7 mouse cellular contexts compared by ENCODE assay signal in the genomic region with DNA sequence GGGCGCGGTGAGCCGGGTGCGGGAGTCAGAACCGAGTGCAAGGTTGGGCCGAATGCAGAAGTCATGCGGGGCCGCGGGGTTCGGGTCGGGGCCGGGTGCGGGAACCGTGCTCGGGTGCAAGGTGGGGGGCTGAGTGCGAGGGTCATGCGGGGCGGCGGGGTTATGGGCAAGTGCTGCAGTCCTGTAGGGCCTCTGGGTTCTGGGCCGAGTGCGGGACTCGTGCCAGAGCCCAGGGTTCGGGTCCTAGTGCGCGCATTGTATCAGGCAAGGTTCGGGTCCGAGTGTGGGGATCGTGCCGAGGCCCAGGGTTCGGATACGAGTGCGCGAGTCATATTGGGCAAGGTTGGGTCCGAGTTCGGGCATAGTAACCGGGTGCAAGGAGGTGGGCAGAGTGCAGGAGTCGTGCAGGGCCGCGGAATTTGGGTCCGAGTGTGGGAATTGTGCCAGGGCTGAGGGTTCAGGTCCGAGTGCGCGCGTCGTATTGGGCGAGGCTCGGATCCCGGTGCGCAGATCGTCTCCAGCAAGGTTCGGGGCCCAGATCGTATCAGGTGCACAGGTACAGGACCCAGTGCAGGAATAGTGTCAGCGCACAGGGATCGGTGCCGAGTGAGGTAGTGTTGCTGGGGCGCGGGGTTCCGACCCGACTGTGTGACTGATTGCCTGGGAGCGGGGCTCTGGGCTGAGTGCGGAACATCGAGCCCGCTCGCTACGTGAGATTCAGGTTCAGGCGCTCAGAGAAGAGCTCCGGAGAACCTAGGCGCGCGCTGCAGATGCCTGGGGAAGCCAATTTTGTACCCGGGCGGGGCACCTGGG. TPM values are rescaled to one million over a fixed set of nuclear protein-coding genes. Genes with fewer than 3 reads are reported as not detected.
A peak's percentile ranks its signal among the peaks of the same experiment; 100 is the strongest.
DNase-seq lines count a peak whose midpoint lies in the region; ATAC-seq and TF ChIP-seq lines count a peak whose summit lies in the region.

No protein-coding gene starts in this region.

- H3K9me3 ChIP-seq in forebrain, embryonic 11.5 days (ENCODE audit: control insufficient read depth, low read length): no peaks in the 10 kb centered on the region
- no peaks in the 10 kb centered on the region for H3K9me3 ChIP-seq in liver, embryonic 14.5 days (ENCODE audit: control insufficient read depth, low read length)
- no peaks in the 10 kb centered on the region for H3K9me3 ChIP-seq in neural tube, embryonic 15.5 days (replicated peaks)

- DNase-seq in thymus, postnatal 4 days: peak; percentile 26
- no peak for DNase-seq in thymus, postnatal 14 days
- DNase-seq in forebrain, embryonic 11.5 days (ENCODE audit: low spot score): peak; percentile 72
- peak; percentile 33 for DNase-seq in induced T-regulatory cell, adult 2 months (ENCODE audit: low read depth)
- DNase-seq in liver, embryonic 14.5 days (ENCODE audit: low read depth in 3 of 3, low spot score in 3 of 3): no peak

- peak; percentile 64 for ATAC-seq in forebrain, embryonic 11.5 days (replicated peaks; ENCODE audit: low FRiP score)
- no peak for ATAC-seq in liver, embryonic 14.5 days (ENCODE audit: insufficient read depth)
- ATAC-seq in neural tube, embryonic 15.5 days (ENCODE audit: low FRiP score): peak; percentile 75

- H3K27me3 ChIP-seq in forebrain, embryonic 11.5 days (ENCODE audit: control insufficient read depth, insufficient read depth, low read length): peaks cover 4% of the 10 kb centered on the region; the same call in 1 of the 2 replicates
- H3K27me3 ChIP-seq in liver, embryonic 14.5 days (ENCODE audit: control insufficient read depth, insufficient read depth, low read length): peaks cover 52% of the 10 kb centered on the region
- H3K27me3 ChIP-seq in neural tube, embryonic 15.5 days (replicated peaks): no peaks in the 10 kb centered on the region

- WGBS in forebrain, embryonic 11.5 days: under 1% methylated on average over 72 of the region's 72 CpGs
- under 1% methylated on average over 72 of the region's 72 CpGs for WGBS in liver, embryonic 14.5 days (ENCODE audit: insufficient replicate concordance)
- under 1% methylated on average over 72 of the region's 72 CpGs for WGBS in neural tube, embryonic 15.5 days

- peak overlapping the region; percentile 99 for H3K4me2 ChIP-seq in forebrain, embryonic 11.5 days (ENCODE audit: low read depth, low read length, severe bottlenecking)
- H3K4me2 ChIP-seq in liver, embryonic 14.5 days (ENCODE audit: low read depth): peak overlapping the region; percentile 56
- H3K4me2 ChIP-seq in neural tube, embryonic 15.5 days: peak overlapping the region; percentile 97

- no peaks in the 10 kb centered on the region for H3K36me3 ChIP-seq in forebrain, embryonic 11.5 days (ENCODE audit: control insufficient read depth, insufficient read depth, low read length)
- no peaks in the 10 kb centered on the region for H3K36me3 ChIP-seq in liver, embryonic 14.5 days (replicated peaks; ENCODE audit: control insufficient read depth, insufficient read depth, low read depth)
- no peaks in the 10 kb centered on the region for H3K36me3 ChIP-seq in neural tube, embryonic 15.5 days

- H3K9ac ChIP-seq in forebrain, embryonic 11.5 days (ENCODE audit: low read length): peak overlapping the region; percentile 92
- H3K9ac ChIP-seq in liver, embryonic 14.5 days (replicated peaks): no peak overlapping the region
- H3K9ac ChIP-seq in neural tube, embryonic 15.5 days (replicated peaks): peak overlapping the region; percentile 79

- TF ChIP-seq CTCF in liver, embryonic 14.5 days (IDR thresholded peaks at IDR 0.05; ENCODE audit: low read depth): no peak

- no peak for TF ChIP-seq EP300 in liver, embryonic 14.5 days (IDR thresholded peaks at IDR 0.05; ENCODE audit: low read depth)

- no peak overlapping the region for H3K27ac ChIP-seq in brown adipose tissue, adult 24 weeks (replicated peaks; ENCODE audit: low read depth, low read length)
- H3K27ac ChIP-seq in forebrain, embryonic 11.5 days (ENCODE audit: low read depth, low read length): no peak overlapping the region
- no peak overlapping the region for H3K27ac ChIP-seq in liver, embryonic 14.5 days
- peak overlapping the region; percentile 88 for H3K27ac ChIP-seq in neural tube, embryonic 15.5 days (replicated peaks)

- peak overlapping the region; percentile 74 for H3K4me3 ChIP-seq in brown adipose tissue, adult 24 weeks (ENCODE audit: insufficient read depth, low read depth, low read length)
- peak overlapping the region; percentile 92 for H3K4me3 ChIP-seq in forebrain, embryonic 11.5 days (ENCODE audit: low read depth, low read length)
- H3K4me3 ChIP-seq in liver, embryonic 14.5 days (ENCODE audit: insufficient read depth in 1 of 2, low read depth in 2 of 2, low read length in 2 of 2): peak overlapping the region; percentile 37 to 56
- peak overlapping the region; percentile 89 for H3K4me3 ChIP-seq in neural tube, embryonic 15.5 days (replicated peaks)

- peaks cover under 1% of the 10 kb centered on the region; the same call in 1 of the 2 replicates for H3K4me1 ChIP-seq in brown adipose tissue, adult 24 weeks (ENCODE audit: control insufficient read depth, insufficient read depth, insufficient read length, low read length)
- H3K4me1 ChIP-seq in forebrain, embryonic 11.5 days (replicated peaks; ENCODE audit: control insufficient read depth, insufficient read depth, low read length): peaks cover 9% of the 10 kb centered on the region; the same call in 1 of the 2 replicates
- H3K4me1 ChIP-seq in liver, embryonic 14.5 days (replicated peaks; ENCODE audit: control insufficient read depth in 2 of 2, insufficient read depth in 2 of 2, low read length in 1 of 2): no peaks in the 10 kb centered on the region
- H3K4me1 ChIP-seq in neural tube, embryonic 15.5 days: peaks cover 30% of the 10 kb centered on the region

RNA-seq across cellular contexts. Expression of a gene that starts 0.7 kb away (rescaled TPM):
- 15.4 and 16.9 TPM in 2 replicates for polyA plus RNA-seq in brown adipose tissue, adult 24 weeks (2012; ENCODE audit: insufficient read depth, insufficient read length, missing spikeins)
- 48.1 and 48.4 TPM in 2 replicates for polyA plus RNA-seq in forebrain, embryonic 11.5 days (2014; fragmentation: Nextera tagmentation; extraction: Ambion mirVana)
- polyA plus RNA-seq in liver, embryonic 14.5 days (2012; rRNA removed): 1.2 and 1.3 TPM in 2 replicates
- 1.4 and 1.6 TPM in 2 replicates for polyA plus RNA-seq in liver, embryonic 14.5 days (2014; fragmentation: Nextera tagmentation; extraction: Ambion mirVana)
- polyA plus RNA-seq in neural tube, embryonic 15.5 days (2015; fragmentation: Nextera tagmentation; extraction: Ambion mirVana): 142 and 188 TPM in 2 replicates

Comparison
In these comparisons a context has a peak if more than half of its experiments do, and no peak if none do; other contexts are left out.
1. DNase-seq: peak in thymus, postnatal 4 days (single experiment), forebrain, embryonic 11.5 days (single experiment) and induced T-regulatory cell, adult 2 months (single experiment); none in thymus, postnatal 14 days (single experiment) and liver, embryonic 14.5 days (0 of 3).
2. Peak in every context shown above with its lines, with median percentiles within 50 percentile points of each other: H3K4me3 ChIP-seq and H3K4me2 ChIP-seq.